Mouse (Mus musculus): ENCODE measurements around the gene Gm49450. TPM values are rescaled to one million over a fixed set of nuclear protein-coding genes. Genes with fewer than 3 reads are reported as not detected.

Gm49450 gene
- polyA plus RNA-seq, 1 experiment from 2014 or later, result not detected

- H3K9ac ChIP-seq (ENCODE audit: low read length), result peak overlapping the region; percentile 67
- H3K9me3 ChIP-seq (ENCODE audit: control insufficient read depth, low read length), result no peaks in the 10 kb centered on the region
- H3K4me2 ChIP-seq (ENCODE audit: low read depth), result peak overlapping the region; percentile 57
- WGBS, result 28% methylated on average over 8 of the region's 8 CpGs
- H3K36me3 ChIP-seq (ENCODE audit: control insufficient read depth, insufficient read depth, low read length), result no peaks in the 10 kb centered on the region; the same call in 1 of the 2 replicates
- no peak for DNase-seq (ENCODE audit: low spot score)
- ATAC-seq (ENCODE audit: insufficient read depth, low FRiP score, low TSS enrichment), result no peak
- no peaks in the 10 kb centered on the region for H3K27me3 ChIP-seq (ENCODE audit: control insufficient read depth, insufficient read depth, low read length)
- peak overlapping the region; percentile 18; the same call in 1 of the 2 replicates for H3K4me3 ChIP-seq (ENCODE audit: low read depth, low read length)
- peaks cover 54% of the 10 kb centered on the region for H3K4me1 ChIP-seq (ENCODE audit: control insufficient read depth, insufficient read depth, low read length)
- peak overlapping the region; percentile 89 for H3K27ac ChIP-seq (ENCODE audit: low read depth, low read length)
Measured at GRCm38 (mm10) chr15:98987661-98988181, 34.4 kb upstream of the Gm49450 start.

- no peak; the same call in 1 of the 2 replicates for ATAC-seq (ENCODE audit: insufficient read depth, low FRiP score, low TSS enrichment)
Measured at GRCm38 (mm10) chr15:98987077-98987630, 33.8 kb upstream of the Gm49450 start.

DNA sequence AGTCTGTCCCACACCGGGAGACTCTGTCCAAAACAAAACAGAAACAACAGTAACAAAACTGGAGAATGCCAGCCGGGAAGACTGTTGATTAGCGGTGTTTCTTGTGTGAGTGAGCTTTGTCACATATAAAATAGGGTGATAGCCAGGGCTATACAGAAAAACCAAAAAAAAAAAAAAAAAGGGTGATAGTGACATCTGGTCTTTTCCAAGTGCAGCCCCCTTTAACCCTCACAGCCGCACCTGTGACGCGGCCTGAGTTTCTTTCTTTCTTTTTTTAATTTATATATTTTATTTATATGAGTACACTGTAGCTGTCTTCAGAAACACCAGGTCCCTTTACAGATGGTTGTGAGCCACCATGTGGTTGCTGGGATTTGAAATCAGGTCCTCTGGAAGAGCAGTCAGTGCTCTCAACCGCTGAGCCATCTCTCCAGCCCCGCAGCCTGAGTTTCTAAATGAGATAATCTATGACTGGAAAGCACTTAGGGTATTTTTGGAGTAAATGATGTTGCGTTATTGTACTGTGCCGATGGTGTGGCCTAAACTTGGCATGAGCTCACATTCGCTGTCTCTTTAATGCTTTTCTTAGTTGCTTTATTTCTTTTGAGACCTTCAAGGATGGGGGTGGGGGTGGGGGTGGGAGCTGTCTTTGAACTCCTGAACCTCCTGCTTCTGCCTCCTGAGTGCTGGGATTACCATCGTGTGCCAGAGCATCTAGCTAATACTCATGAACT is 32.8 kb upstream of the Gm49450 start:
- H3K9ac ChIP-seq (ENCODE audit: low read length), result peak overlapping the region; percentile 67
- peak overlapping the region; percentile 89 for H3K27ac ChIP-seq (ENCODE audit: low read depth, low read length)
- peak overlapping the region; percentile 57 for H3K4me2 ChIP-seq (ENCODE audit: low read depth)
- ATAC-seq (ENCODE audit: insufficient read depth, low FRiP score, low TSS enrichment), result no peak
- peak overlapping the region; percentile 38 for H3K4me3 ChIP-seq (ENCODE audit: low read depth, low read length)
- no peaks in the 10 kb centered on the region; the same call in 1 of the 2 replicates for H3K36me3 ChIP-seq (ENCODE audit: control insufficient read depth, insufficient read depth, low read length)
- DNase-seq (ENCODE audit: low spot score), result peak; percentile 53
- peaks cover 47% of the 10 kb centered on the region for H3K4me1 ChIP-seq (ENCODE audit: control insufficient read depth, insufficient read depth, low read length)
- 22% methylated on average over 12 of the region's 12 CpGs for WGBS
- H3K9me3 ChIP-seq (ENCODE audit: control insufficient read depth, low read length), result no peaks in the 10 kb centered on the region
- H3K27me3 ChIP-seq (ENCODE audit: control insufficient read depth, insufficient read depth, low read length), result no peaks in the 10 kb centered on the region

More at GRCm38 (mm10) chr15:98987077-98987630, 33.8 kb upstream of the Gm49450 start:
- H3K4me2 ChIP-seq (ENCODE audit: low read depth), result peak overlapping the region; percentile 57
- no peaks in the 10 kb centered on the region; the same call in 1 of the 2 replicates for H3K36me3 ChIP-seq (ENCODE audit: control insufficient read depth, insufficient read depth, low read length)
- H3K4me1 ChIP-seq (ENCODE audit: control insufficient read depth, insufficient read depth, low read length), result peaks cover 53% of the 10 kb centered on the region
- H3K27me3 ChIP-seq (ENCODE audit: control insufficient read depth, insufficient read depth, low read length), result no peaks in the 10 kb centered on the region
- WGBS, result 12% methylated on average over 7 of the region's 7 CpGs
- DNase-seq (ENCODE audit: low spot score), result peak; percentile 70
- peak overlapping the region; percentile 67 for H3K9ac ChIP-seq (ENCODE audit: low read length)
- H3K4me3 ChIP-seq (ENCODE audit: low read depth, low read length), result peak overlapping the region; percentile 18
- peak overlapping the region; percentile 89 for H3K27ac ChIP-seq (ENCODE audit: low read depth, low read length)
- no peaks in the 10 kb centered on the region for H3K9me3 ChIP-seq (ENCODE audit: control insufficient read depth, low read length)

DNA sequence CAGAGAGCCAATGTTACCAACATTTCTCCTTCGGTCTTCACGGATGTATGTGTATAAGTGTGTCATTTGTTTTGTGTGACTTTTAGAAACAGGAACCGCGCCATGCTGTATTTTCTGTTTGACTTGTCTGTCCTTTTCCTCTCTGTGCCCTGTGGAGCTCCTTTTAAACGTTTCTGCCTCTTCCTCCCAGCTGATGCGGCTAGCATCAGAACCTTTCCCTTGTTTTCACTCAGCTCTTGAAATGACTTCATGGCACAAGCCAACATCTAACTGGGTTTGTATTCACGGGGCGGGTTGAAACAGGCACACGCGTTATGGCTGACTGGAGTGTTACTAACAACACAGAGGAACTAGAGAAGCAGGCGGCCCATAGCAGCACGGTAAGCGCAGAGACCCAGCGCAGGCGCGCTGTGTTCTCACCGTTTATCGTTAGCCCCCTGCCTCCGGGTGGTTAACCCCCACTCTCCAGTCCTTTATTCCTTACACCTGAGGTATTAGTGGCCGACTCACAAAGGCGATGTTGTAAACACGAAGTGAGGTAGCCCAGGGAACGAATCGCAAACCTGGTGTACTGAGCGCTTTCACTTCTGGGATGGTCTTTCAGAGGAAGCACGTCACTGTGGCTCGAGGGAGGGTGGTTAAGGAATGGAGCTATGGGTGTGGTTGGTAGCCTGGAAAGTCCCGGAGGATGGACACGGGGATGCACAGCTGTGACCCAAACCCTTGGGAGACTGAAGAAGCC is 32.1 kb upstream of the Gm49450 start:
- Histone ChIP-seq H3K27me3 (ENCODE audit: control insufficient read depth, insufficient read depth, low read length) (no peaks in the 10 kb centered on the region), H3K9ac (ENCODE audit: low read length) (peak overlapping the region; percentile 67), H3K36me3 (ENCODE audit: control insufficient read depth, insufficient read depth, low read length) (no peaks in the 10 kb centered on the region; the same call in 1 of the 2 replicates), H3K4me2 (ENCODE audit: low read depth) (peak overlapping the region; percentile 57), H3K27ac (ENCODE audit: low read depth, low read length) (peak overlapping the region; percentile 89), H3K4me1 (ENCODE audit: control insufficient read depth, insufficient read depth, low read length) (peaks cover 43% of the 10 kb centered on the region), H3K9me3 (ENCODE audit: control insufficient read depth, low read length) (no peaks in the 10 kb centered on the region), H3K4me3 (ENCODE audit: low read depth, low read length) (peak overlapping the region; percentile 38)
- 4% methylated on average over 29 of the region's 29 CpGs for WGBS
- ATAC-seq (ENCODE audit: insufficient read depth, low FRiP score, low TSS enrichment) (peak; percentile 48), DNase-seq (ENCODE audit: low spot score) (peak; percentile 79)

DNA sequence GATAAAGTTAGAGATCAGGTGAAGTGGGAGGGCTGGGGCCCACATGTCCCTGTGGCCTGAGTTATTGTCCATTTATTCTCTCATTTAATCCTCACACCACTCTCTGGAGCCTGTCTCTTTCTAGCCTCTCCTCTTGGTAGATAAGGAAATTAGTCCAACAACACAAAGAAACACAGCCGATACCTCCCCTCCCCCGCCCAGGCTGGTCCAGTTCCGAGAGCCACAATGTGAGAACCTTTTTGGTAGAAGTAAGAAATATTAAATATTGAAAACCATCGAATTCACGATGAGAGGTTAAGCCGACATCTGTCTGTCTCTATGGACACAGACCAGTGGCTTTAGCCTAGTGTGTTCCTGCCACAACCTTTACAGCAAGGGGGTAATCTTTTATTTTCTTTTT is 31.3 kb upstream of the Gm49450 start:
- Histone ChIP-seq H3K27ac (ENCODE audit: low read depth, low read length) (peak overlapping the region; percentile 89), H3K4me3 (ENCODE audit: low read depth, low read length) (peak overlapping the region; percentile 38), H3K36me3 (ENCODE audit: control insufficient read depth, insufficient read depth, low read length) (no peaks in the 10 kb centered on the region; the same call in 1 of the 2 replicates), H3K4me2 (ENCODE audit: low read depth) (peak overlapping the region; percentile 57), H3K4me1 (ENCODE audit: control insufficient read depth, insufficient read depth, low read length) (peaks cover 37% of the 10 kb centered on the region), H3K9me3 (ENCODE audit: control insufficient read depth, low read length) (no peaks in the 10 kb centered on the region), H3K9ac (ENCODE audit: low read length) (peak overlapping the region; percentile 67), H3K27me3 (ENCODE audit: control insufficient read depth, insufficient read depth, low read length) (no peaks in the 10 kb centered on the region)
- DNase-seq (ENCODE audit: low spot score), result peak; percentile 57
- WGBS, result 55% methylated on average over 6 of the region's 6 CpGs
- no peak for ATAC-seq (ENCODE audit: insufficient read depth, low FRiP score, low TSS enrichment)

DNA sequence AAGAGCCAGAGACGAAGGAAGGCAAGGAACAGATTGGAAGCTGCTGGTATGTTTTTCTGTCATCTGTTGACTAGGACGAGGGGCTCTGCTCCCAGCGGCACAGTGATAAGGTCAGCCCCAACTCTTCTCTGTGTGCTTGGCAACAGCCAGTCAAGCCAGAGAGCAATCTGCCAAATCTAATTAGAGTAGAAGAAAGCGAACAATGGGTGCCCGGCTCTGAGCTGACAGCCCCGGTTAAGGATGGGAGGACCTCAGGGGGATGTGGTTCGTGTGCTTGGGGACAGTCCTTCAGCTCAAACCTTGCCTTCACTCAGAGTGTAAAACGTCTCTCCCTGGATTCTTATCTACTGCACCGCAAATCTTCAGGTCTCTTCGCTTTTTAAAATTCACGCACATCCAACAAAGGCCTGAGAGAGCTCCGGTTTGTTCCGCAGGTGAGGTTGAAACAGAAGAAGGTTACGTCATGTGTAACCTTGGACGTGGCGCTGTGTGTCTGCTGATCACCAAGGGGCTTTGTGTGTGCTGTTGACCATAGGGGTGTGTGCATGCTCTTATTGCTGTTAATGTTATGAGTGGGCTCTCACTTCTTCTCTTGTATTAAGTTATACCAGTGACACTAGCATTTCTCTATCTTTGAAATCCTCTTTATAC is 30.2 kb upstream of the Gm49450 start:
- DNase-seq (ENCODE audit: low spot score), result peak; percentile 83
- Histone ChIP-seq H3K36me3 (ENCODE audit: control insufficient read depth, insufficient read depth, low read length) (no peaks in the 10 kb centered on the region), H3K4me2 (ENCODE audit: low read depth) (peak overlapping the region; percentile 57), H3K27ac (ENCODE audit: low read depth, low read length) (peak overlapping the region; percentile 89), H3K4me1 (ENCODE audit: control insufficient read depth, insufficient read depth, low read length) (peaks cover 35% of the 10 kb centered on the region), H3K4me3 (ENCODE audit: low read depth, low read length) (peak overlapping the region; percentile 38), H3K9me3 (ENCODE audit: control insufficient read depth, low read length) (no peaks in the 10 kb centered on the region), H3K9ac (ENCODE audit: low read length) (peak overlapping the region; percentile 67), H3K27me3 (ENCODE audit: control insufficient read depth, insufficient read depth, low read length) (no peaks in the 10 kb centered on the region)
- peak; percentile 75 for ATAC-seq (ENCODE audit: insufficient read depth, low FRiP score, low TSS enrichment)
- WGBS, result 38% methylated on average over 16 of the region's 16 CpGs

GRCm38 (mm10) chr15:98982100-98982499 is 28.7 kb upstream of the Gm49450 start:
- no peak overlapping the region for H3K4me2 ChIP-seq (ENCODE audit: low read depth)
- no peaks in the 10 kb centered on the region for H3K9me3 ChIP-seq (ENCODE audit: control insufficient read depth, low read length)
- no peaks in the 10 kb centered on the region for H3K36me3 ChIP-seq (ENCODE audit: control insufficient read depth, insufficient read depth, low read length)
- H3K27me3 ChIP-seq (ENCODE audit: control insufficient read depth, insufficient read depth, low read length), result no peaks in the 10 kb centered on the region
- peaks cover 35% of the 10 kb centered on the region for H3K4me1 ChIP-seq (ENCODE audit: control insufficient read depth, insufficient read depth, low read length)
- WGBS, result 76% methylated on average over 6 of the region's 6 CpGs
- 0 out of 2 replicates have a peak overlapping the region, but pooled peaks have one; percentile 14 for H3K27ac ChIP-seq (ENCODE audit: low read depth, low read length)
- H3K9ac ChIP-seq (ENCODE audit: low read length), result no peak overlapping the region
- ATAC-seq (ENCODE audit: insufficient read depth, low FRiP score, low TSS enrichment) (no peak), DNase-seq (ENCODE audit: low spot score) (no peak)
- no peak overlapping the region for H3K4me3 ChIP-seq (ENCODE audit: low read depth, low read length)

DNA sequence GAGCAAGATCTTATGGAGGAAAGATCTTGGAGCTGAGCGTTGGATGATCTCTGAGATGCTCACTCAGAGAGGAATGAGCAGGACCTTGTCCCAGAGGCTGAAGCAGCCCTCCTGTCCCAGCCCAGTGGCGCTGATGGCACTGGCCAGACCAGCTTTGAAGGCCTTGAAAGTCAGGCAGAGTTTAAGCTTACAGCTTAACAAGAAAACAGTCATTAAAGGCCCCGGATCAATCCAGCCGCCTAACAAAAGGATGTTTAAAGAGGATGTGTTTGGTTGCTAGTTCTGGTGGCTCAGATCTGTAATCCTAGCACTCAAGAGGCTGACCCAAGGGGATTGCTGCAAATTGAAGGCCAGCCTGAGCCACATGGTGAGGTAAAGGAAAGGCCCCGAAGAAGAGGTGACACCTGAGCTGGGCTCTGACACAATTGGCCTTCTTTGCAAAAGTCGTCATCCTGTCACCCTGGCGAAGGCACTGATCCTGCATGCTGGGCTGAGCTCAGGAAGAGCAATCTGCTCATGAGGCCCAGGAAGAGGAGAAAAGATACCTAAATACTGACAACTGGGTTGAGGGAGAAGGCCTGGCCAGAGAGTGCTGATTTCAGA is 26.8 kb upstream of the Gm49450 start:
- H3K4me2 ChIP-seq (ENCODE audit: low read depth), result no peak overlapping the region
- no peaks in the 10 kb centered on the region for H3K9me3 ChIP-seq (ENCODE audit: control insufficient read depth, low read length)
- no peak overlapping the region for H3K4me3 ChIP-seq (ENCODE audit: low read depth, low read length)
- peaks cover 35% of the 10 kb centered on the region for H3K4me1 ChIP-seq (ENCODE audit: control insufficient read depth, insufficient read depth, low read length)
- H3K9ac ChIP-seq (ENCODE audit: low read length), result peak overlapping the region; percentile 26; the same call in 1 of the 2 replicates
- ATAC-seq (ENCODE audit: insufficient read depth, low FRiP score, low TSS enrichment), result no peak
- no peaks in the 10 kb centered on the region for H3K36me3 ChIP-seq (ENCODE audit: control insufficient read depth, insufficient read depth, low read length)
- H3K27me3 ChIP-seq (ENCODE audit: control insufficient read depth, insufficient read depth, low read length), result no peaks in the 10 kb centered on the region
- no peak for DNase-seq (ENCODE audit: low spot score)
- H3K27ac ChIP-seq (ENCODE audit: low read depth, low read length), result 0 out of 2 replicates have a peak overlapping the region, but pooled peaks have one; percentile 34
- WGBS, result 39% methylated on average over 7 of the region's 7 CpGs
